Mouse (Mus musculus): ENCODE measurements around the gene Cdkl1. TPM values are rescaled to one million over a fixed set of nuclear protein-coding genes. Genes with fewer than 3 reads are reported as not detected.

The Cdkl1 gene
- 0.62 and 0.71 TPM in 2 replicates for polyA plus RNA-seq (2016; fragmentation: Nextera tagmentation; extraction: Ambion mirVana)

GRCm38 (mm10) chr12:69790530-69791505, at the start of gene Cdkl1:
Gene Cdkl1 (minus strand): TSS chr12:69791267.
- Histone ChIP-seq H3K4me3 (peak within 1 kb of the TSS; percentile 68), H3K9me3 (no peaks in the 10 kb centered on the region), H3K27me3 (ENCODE audit: insufficient read depth, poor library complexity, severe bottlenecking) (peaks cover 46% of the 10 kb centered on the region), H3K27ac (peak within 1 kb of the TSS; percentile 80), H3K36me3 (no peaks in the 10 kb centered on the region), H3K4me1 (replicated peaks) (peaks cover 17% of the 10 kb centered on the region)
- peak; percentile 77 for DNase-seq (ENCODE audit: low spot score)
- WGBS = 1% methylated on average over 45 of the region's 45 CpGs

GRCm38 (mm10) chr12:69838376-69838775, 47.3 kb upstream of the Cdkl1 start:
- no peaks in the 10 kb centered on the region for H3K27me3 ChIP-seq (ENCODE audit: insufficient read depth, poor library complexity, severe bottlenecking)
- 87% methylated on average over 11 of the region's 11 CpGs for WGBS
- peaks cover 75% of the 10 kb centered on the region for H3K36me3 ChIP-seq
- H3K4me1 ChIP-seq (replicated peaks) = 0 out of 2 replicates have a peak, but pooled peaks cover 4% of the 10 kb centered on the region
- no peak overlapping the region for H3K27ac ChIP-seq
- DNase-seq (ENCODE audit: low spot score) = no peak
- H3K4me3 ChIP-seq = no peak overlapping the region
- no peaks in the 10 kb centered on the region for H3K9me3 ChIP-seq

GRCm38 (mm10) chr12:69833982-69834604, 43.0 kb upstream of the Cdkl1 start:
- Histone ChIP-seq H3K4me3 (no peak overlapping the region), H3K27ac (no peak overlapping the region), H3K9me3 (no peaks in the 10 kb centered on the region), H3K4me1 (replicated peaks) (no peaks in the 10 kb centered on the region), H3K27me3 (ENCODE audit: insufficient read depth, poor library complexity, severe bottlenecking) (no peaks in the 10 kb centered on the region), H3K36me3 (peaks cover 61% of the 10 kb centered on the region)
- DNase-seq (ENCODE audit: low spot score) = no peak
- WGBS = 89% methylated on average over 12 of the region's 12 CpGs

- Histone ChIP-seq H3K9me3 (no peaks in the 10 kb centered on the region), H3K4me3 (no peak overlapping the region), H3K27ac (no peak overlapping the region), H3K4me1 (replicated peaks) (0 out of 2 replicates have a peak, but pooled peaks cover 3% of the 10 kb centered on the region), H3K27me3 (ENCODE audit: insufficient read depth, poor library complexity, severe bottlenecking) (no peaks in the 10 kb centered on the region), H3K36me3 (peaks cover 63% of the 10 kb centered on the region)
- no peak for DNase-seq (ENCODE audit: low spot score)
- 97% methylated on average over 9 of the region's 9 CpGs for WGBS
Observed at GRCm38 (mm10) chr12:69831239-69831910, 40.3 kb upstream of the Cdkl1 start.

DNA sequence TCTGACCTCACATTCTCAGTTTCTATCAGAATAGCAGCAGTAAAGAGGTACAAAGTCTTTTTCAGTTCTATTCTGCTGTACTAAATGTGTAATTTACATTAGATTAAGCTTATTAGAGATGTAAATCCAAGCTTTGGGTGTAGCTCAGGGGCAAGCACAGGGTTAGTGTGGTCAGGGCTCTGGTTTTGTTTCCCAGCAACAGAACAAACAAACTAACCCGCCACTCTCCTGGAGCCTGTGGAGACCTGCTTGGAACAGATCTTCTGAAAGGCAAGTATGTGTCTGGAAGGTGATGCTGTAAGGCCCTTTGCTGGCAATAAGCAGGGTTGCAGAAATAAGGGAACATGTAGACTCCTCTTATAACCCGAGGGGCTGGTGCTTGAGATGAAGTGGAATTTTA, 37.1 kb upstream of the Cdkl1 start:
- 0 out of 2 replicates have a peak, but pooled peaks cover 3% of the 10 kb centered on the region for H3K4me1 ChIP-seq (replicated peaks)
- no peaks in the 10 kb centered on the region for H3K27me3 ChIP-seq (ENCODE audit: insufficient read depth, poor library complexity, severe bottlenecking)
- H3K27ac ChIP-seq = no peak overlapping the region
- no peaks in the 10 kb centered on the region for H3K9me3 ChIP-seq
- peaks cover 63% of the 10 kb centered on the region for H3K36me3 ChIP-seq
- WGBS = 67% methylated on average over 2 of the region's 2 CpGs
- H3K4me3 ChIP-seq = no peak overlapping the region
- DNase-seq (ENCODE audit: low spot score) = no peak

DNA sequence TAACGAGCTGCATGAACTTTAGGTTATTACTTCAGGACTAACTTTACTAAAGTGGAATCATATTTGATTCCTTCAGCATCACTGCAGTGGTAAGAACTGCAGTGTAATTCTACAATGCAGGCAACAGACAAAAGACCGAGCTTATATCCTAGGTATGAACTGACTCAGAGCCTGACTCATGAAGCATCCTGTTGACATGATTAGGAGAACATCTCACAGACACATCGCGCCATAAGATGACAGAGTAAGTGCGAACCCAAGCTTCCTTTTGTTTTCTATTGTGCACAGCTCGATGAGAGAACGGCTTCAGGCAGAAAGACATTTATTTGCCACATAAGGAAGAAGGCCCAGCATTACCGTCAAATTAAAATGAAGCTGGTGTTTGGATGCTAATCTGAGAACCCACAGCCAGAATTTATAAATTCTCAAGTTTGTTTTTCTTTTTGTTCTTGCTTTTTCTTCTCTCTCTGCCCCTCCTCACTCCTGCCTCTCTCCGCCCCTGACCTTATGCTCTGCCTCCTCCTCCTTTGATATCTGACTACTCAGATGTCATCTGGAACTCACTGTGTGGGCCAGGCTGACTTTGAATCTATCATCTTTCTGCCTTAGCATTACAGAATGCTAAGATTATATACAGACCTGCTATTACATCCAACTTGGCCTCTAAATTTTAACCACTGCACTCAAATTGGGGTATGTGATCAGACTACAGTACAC, 34.0 kb upstream of the Cdkl1 start:
- Histone ChIP-seq H3K9me3 (peaks cover 8% of the 10 kb centered on the region; the same call in 1 of the 2 replicates), H3K4me3 (no peak overlapping the region), H3K27ac (no peak overlapping the region), H3K27me3 (ENCODE audit: insufficient read depth, poor library complexity, severe bottlenecking) (no peaks in the 10 kb centered on the region), H3K36me3 (peaks cover 83% of the 10 kb centered on the region), H3K4me1 (replicated peaks) (0 out of 2 replicates have a peak, but pooled peaks cover 3% of the 10 kb centered on the region)
- DNase-seq (ENCODE audit: low spot score) = no peak
- WGBS = 82% methylated on average over 9 of the region's 9 CpGs

GRCm38 (mm10) chr12:69814272-69814671, 23.2 kb upstream of the Cdkl1 start:
- peak; percentile 15 for DNase-seq (ENCODE audit: low spot score)
- 0 out of 2 replicates have a peak, but pooled peaks cover 4% of the 10 kb centered on the region for H3K4me1 ChIP-seq (replicated peaks)
- H3K4me3 ChIP-seq = no peak overlapping the region
- H3K36me3 ChIP-seq = peaks cover 80% of the 10 kb centered on the region
- no peaks in the 10 kb centered on the region for H3K27me3 ChIP-seq (ENCODE audit: insufficient read depth, poor library complexity, severe bottlenecking)
- 41% methylated on average over 6 of the region's 6 CpGs for WGBS
- no peaks in the 10 kb centered on the region for H3K9me3 ChIP-seq
- H3K27ac ChIP-seq = 0 out of 2 replicates have a peak overlapping the region, but pooled peaks have one; percentile 16

DNA sequence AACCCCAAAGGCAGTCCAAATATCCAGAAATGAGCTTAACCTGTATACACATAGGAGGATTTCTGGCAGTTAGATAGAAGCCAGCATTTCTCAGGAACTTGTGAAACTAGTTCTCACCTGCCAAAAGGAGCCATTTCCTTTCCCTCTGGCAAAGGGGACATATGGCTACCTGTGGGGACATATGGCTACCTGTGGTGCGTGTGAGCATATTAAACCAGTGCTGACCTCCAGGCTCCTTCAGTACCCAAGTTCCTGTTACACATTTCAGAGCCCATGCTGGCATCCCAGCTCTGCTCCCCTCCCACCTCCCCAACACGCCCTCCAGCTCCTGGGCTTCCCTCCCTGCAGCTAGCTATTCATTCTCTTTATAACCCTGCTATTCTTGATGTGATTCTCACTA, 22.5 kb upstream of the Cdkl1 start:
- Histone ChIP-seq H3K4me1 (replicated peaks) (0 out of 2 replicates have a peak, but pooled peaks cover 4% of the 10 kb centered on the region), H3K27me3 (ENCODE audit: insufficient read depth, poor library complexity, severe bottlenecking) (no peaks in the 10 kb centered on the region), H3K9me3 (no peaks in the 10 kb centered on the region), H3K36me3 (peaks cover 80% of the 10 kb centered on the region), H3K4me3 (no peak overlapping the region), H3K27ac (no peak overlapping the region)
- 61% methylated on average over 2 of the region's 2 CpGs for WGBS
- DNase-seq (ENCODE audit: low spot score) = no peak

DNA sequence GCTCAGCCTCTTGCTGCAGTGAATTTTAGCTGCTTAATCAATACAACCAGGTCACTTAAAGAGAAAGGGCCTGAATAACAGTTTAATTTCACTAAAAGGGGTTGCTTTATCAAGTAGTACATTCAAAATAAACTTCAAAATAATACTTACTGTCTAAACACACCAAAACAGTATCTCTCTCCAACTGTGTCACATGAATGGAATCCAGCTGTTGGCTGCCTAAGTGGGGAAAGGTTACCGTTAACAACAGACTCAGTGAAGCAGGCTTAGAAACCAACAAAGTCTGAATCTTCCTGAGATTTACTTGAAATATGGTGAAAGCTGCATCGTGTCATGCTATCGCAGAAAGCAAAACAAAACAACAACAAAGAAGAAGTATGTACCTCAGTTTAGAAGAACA, 21.9 kb upstream of the Cdkl1 start:
- Histone ChIP-seq H3K9me3 (no peaks in the 10 kb centered on the region), H3K36me3 (peaks cover 80% of the 10 kb centered on the region), H3K4me1 (replicated peaks) (0 out of 2 replicates have a peak, but pooled peaks cover 4% of the 10 kb centered on the region), H3K27ac (no peak overlapping the region), H3K27me3 (ENCODE audit: insufficient read depth, poor library complexity, severe bottlenecking) (no peaks in the 10 kb centered on the region), H3K4me3 (no peak overlapping the region)
- DNase-seq (ENCODE audit: low spot score) = no peak
- WGBS = 81% methylated on average over 3 of the region's 3 CpGs

DNA sequence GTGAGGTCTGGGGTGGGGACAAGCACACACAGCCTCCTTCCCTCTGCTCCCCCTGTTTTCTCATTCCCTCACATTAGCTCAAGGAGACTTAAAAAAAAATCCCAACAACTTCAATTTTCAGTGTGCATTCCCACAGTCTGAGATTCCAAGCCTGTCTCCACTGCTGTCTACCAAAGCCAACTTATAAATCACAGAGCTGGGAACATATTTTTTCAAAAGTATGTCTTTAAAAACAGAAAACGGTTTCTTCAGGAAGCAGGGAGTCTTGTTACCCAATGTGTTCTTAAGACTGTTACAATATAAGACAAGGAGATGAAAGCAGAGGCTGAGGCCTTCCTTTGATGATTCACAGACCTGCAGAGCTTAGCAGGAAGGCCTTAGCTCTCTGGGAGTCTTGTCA, 20.9 kb upstream of the Cdkl1 start:
- no peaks in the 10 kb centered on the region for H3K27me3 ChIP-seq (ENCODE audit: insufficient read depth, poor library complexity, severe bottlenecking)
- H3K36me3 ChIP-seq = peaks cover 80% of the 10 kb centered on the region
- no peak overlapping the region for H3K27ac ChIP-seq
- no peak for DNase-seq (ENCODE audit: low spot score)
- WGBS = 61% methylated on average over 1 of the region's 1 CpGs
- H3K4me3 ChIP-seq = no peak overlapping the region
- no peaks in the 10 kb centered on the region for H3K9me3 ChIP-seq
- H3K4me1 ChIP-seq (replicated peaks) = 0 out of 2 replicates have a peak, but pooled peaks cover 4% of the 10 kb centered on the region

GRCm38 (mm10) chr12:69809439-69809838, 18.4 kb upstream of the Cdkl1 start:
- H3K4me1 ChIP-seq (replicated peaks) = 0 out of 2 replicates have a peak, but pooled peaks cover 4% of the 10 kb centered on the region
- no peak for DNase-seq (ENCODE audit: low spot score)
- H3K27me3 ChIP-seq (ENCODE audit: insufficient read depth, poor library complexity, severe bottlenecking) = no peaks in the 10 kb centered on the region
- peaks cover 75% of the 10 kb centered on the region for H3K36me3 ChIP-seq
- H3K4me3 ChIP-seq = no peak overlapping the region
- no peak overlapping the region for H3K27ac ChIP-seq
- no peaks in the 10 kb centered on the region for H3K9me3 ChIP-seq
- WGBS = 86% methylated on average over 3 of the region's 3 CpGs

DNA sequence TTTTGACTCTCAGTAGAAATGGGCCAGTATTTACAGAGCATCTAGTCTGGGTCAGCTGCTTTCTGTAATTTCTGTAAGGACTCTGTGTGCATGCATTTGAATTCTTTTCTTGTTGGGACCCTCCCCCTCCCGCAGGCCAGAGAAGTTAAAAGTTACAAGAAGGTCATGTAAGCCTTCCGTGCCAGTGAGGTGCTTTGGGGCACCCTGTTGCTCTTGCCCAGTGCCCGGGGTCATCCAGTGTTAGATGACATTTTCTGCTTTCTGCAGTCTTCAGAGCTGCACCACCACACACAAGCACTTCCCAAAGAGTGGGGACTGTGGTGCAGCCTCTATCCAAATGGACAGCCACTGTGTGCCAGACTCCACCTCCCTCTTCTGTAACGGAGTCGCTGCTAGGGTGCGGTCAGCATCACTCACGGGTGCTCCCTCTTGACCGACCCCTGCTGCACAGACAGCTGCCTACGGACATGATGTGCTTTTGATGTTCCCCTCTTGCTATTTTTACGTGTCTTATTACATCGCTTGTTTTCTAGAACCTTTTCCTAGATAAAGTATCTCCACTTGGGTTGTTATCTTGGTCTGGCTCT, 16.4 kb upstream of the Cdkl1 start:
- H3K27ac ChIP-seq = no peak overlapping the region
- H3K36me3 ChIP-seq = peaks cover 69% of the 10 kb centered on the region
- no peak for DNase-seq (ENCODE audit: low spot score)
- WGBS = 79% methylated on average over 11 of the region's 11 CpGs
- H3K9me3 ChIP-seq = no peaks in the 10 kb centered on the region
- no peak overlapping the region for H3K4me3 ChIP-seq
- no peaks in the 10 kb centered on the region for H3K4me1 ChIP-seq (replicated peaks)
- H3K27me3 ChIP-seq (ENCODE audit: insufficient read depth, poor library complexity, severe bottlenecking) = no peaks in the 10 kb centered on the region
